Comparison of ENCODE assay signal across 1 mouse cellular context in genomic region chr11:95320010-95320409, GRCm38 (mm10).
A peak's percentile ranks its signal among the peaks of the same experiment; 100 is the strongest.
TF ChIP-seq lines count a peak whose summit lies in the region.

No protein-coding gene starts in this region.

TF ChIP-seq in MEL, 35 proteins besides CTCF, POLR2A, EP300 and RAD21 (continued from another document):
- TF ChIP-seq USF2 (IDR thresholded peaks at IDR 0.05; ENCODE audit: borderline replicate concordance in 1 of 2, insufficient read depth in 1 of 2, low read depth in 1 of 2, low read length in 2 of 2) (no peak), GABPA (IDR thresholded peaks at IDR 0.05; ENCODE audit: low read depth, low read length) (no peak), BHLHE40 (IDR thresholded peaks at IDR 0.05; ENCODE audit: borderline replicate concordance, low read depth, low read length) (peak; percentile 88), ZKSCAN1 (IDR thresholded peaks at IDR 0.05; ENCODE audit: low read depth, low read length) (no peak), ZC3H11A (IDR thresholded peaks at IDR 0.05; ENCODE audit: low read depth, low read length) (no peak), SIN3A (IDR thresholded peaks at IDR 0.05; ENCODE audit: low read length) (peak; percentile 78), E2F4 (IDR thresholded peaks at IDR 0.05; ENCODE audit: borderline replicate concordance, low read depth, low read length) (no peak), NRF1 (IDR thresholded peaks at IDR 0.05; ENCODE audit: insufficient read depth, low read depth, low read length, poor library complexity, severe bottlenecking) (no peak), HCFC1 (IDR thresholded peaks at IDR 0.05; ENCODE audit: low read depth, low read length) (no peak)
